Mouse (Mus musculus) R1 (cell line): ENCODE results near the gene Plekhd1.

Source experiments
- DNase-seq: peaks from one replicate; pipeline ENCODE4 v3.0.0-alpha.2; 2018; ENCODE audit warnings: low read depth, low spot score

Plekhd1 gene

GRCm38 (mm10) chr12:80692269-80692972 lies at the start of gene Plekhd1:
Gene Plekhd1, plus strand, starts transcription at chr12:80692591.
- DNase-seq, result peak; percentile 66

DNA sequence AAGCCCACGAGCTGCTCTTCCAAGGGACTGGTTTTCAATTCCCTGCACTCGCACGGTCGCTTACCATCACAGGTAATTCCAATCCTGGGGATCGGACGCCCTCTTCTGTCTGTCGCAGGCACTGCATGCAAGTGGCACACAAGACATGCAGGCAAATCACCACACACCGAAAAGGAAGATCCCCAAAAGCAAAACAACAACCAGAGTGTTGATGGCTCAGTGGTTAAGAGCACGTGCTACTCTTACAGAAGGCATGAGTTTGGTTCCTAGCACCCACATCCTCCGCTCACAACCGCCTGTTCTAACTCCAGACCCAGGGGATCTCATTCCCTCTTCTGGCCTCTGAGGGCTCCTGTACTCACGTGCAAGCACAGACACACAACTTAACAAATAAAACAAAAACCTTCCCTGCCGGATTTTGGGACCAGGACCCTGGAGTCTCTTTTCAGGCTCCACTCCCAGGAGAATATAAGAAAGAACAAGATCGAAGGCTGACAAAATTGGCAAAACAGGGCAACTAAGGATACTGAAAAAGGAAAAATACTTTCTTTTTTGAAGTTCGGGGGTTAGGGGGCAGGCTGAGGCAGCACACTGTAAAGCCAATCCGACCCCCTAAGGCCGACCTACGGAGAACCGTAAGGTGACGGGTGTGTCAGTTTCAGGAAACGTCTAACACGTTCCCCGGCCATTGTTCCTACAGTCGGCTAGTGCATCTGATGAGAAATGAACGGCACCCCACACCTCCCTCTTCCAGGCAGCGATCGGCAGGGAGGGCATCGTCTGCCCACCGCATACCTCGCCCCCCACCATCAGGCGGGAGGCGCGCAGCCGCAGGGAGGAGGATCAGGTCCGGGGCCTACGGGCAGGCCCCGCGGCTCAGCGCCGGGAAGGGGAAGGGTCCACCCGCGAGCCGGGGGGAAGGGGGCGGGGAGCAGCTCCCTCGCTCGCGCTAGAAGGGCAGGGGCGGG lies 49.4 kb upstream of the Plekhd1 start:
- DNase-seq, result peak; percentile 94

DNA sequence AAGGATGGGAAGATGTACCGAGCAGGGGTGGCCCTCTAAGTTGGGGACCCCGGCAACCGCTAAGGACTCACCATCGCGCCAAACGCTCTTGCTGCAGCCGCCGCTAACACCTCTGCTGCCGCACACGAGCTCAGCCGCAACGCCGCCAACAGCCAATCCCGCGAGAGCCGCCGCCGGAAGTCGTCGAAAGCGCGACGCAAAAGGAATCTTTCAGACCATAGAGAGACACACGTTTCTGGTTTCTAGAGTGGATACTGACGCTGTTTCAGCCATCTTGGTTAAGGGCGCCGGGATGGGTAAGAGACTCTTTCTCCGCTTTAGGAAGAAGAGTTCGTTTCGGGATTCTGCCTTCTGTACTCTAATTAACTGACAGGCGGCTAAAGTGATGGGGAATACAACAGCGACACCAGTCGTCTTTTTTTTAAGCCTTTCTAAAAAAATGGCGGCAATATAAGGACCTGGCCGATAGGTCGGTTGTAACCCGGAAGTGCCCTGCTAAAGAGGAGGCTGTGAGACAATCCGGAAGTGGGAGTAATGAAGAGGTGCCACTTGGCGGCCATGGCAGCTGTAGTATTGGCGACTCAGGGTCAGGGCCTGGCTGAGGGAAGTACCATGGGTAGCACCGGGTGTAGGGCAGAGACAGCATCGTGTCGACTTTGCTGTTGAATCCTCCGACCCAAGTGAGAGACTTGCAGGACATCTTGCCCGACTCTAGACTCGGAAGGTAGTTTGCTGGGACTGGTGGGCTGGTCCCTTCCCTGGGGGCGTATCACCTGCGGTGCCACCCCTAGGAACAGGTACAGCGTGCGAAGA lies 48.5 kb upstream of the Plekhd1 start, which contains the start of the genes Slc39a9 and Erh:
Gene Slc39a9 (plus strand): TSS at position 191 of the 813 bp plus-strand sequence.
Gene Erh (minus strand): TSS at position 649 of the 813 bp plus-strand sequence.
- peak; percentile 98 for DNase-seq

DNA sequence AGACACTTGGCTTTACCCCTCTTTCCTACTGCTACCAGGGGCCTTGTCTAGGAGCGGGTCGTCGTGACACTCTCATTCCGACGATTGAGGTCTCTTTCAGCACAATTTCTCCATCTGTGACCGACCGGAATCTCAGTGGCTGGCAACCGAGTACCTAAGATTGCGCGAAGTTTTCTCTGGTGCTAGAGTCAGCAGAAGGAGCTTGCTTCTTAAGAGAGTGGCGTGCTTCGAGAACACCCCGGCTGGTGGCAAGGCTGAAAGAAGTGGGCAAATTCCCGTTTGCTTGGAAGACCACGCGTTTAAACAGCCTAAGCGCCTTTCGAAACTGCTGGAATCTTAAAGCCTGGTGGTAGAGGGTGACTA lies 47.9 kb upstream of the Plekhd1 start:
- DNase-seq, result no peak

DNA sequence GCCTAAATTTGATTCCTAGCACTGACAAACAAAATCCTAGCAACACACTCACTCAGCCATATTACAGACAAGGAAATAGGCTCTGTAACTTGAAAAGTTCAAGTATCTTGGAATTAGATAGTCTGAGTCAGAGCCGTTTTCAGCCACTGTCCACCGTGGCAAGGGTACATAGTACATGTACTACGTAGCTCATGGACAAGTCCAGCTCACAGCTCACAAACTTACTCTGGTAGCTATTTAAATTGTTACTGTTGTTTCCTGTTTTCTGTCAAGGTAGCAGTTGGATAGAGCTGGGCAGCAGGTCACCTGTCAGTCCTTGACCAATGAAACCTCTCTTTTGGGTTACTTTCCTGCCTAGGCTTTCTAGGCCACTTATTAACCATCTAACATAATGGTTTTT lies 46.0 kb upstream of the Plekhd1 start:
- DNase-seq, result no peak

DNA sequence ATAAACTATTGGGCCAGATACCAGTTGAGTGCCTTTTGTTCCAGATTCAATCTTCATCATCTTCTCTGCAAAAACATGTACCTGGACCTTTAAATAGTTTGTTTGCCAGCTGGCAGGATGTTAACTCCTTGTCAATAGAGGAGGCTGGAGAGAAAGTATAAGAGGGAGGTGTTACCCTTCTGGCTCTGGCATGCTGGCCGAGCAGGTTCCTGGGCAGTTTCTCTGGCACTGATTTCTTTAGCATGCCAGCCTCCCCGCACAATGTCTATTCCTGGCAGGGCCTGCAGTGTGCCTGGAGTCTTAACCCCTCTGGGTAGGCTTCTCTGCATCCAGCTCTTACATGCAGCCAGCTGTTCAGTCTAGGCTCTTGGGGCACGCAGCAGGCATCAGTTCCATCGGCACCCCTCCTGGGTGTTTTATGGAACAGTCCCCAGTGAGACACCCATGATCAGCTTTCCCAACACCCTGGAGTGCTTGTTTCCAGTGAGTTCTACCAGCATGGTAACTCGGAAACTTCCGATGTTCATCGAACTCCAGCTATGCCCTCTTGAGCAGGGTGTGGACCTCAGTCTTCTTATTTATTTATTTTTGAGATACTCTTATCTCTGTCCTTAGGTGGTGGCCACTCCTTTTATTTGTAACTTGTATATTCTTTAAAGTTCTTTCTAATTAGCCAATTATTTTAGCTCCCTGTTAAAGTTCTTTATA lies 38.3 kb upstream of the Plekhd1 start:
- no peak for DNase-seq

- no peak for DNase-seq
Measured at GRCm38 (mm10) chr12:80654659-80655025, 37.7 kb upstream of the Plekhd1 start.

GRCm38 (mm10) chr12:80658661-80659060 lies 33.7 kb upstream of the Plekhd1 start:
- DNase-seq, result no peak

GRCm38 (mm10) chr12:80662322-80662721 lies 30.1 kb upstream of the Plekhd1 start:
- DNase-seq, result no peak

GRCm38 (mm10) chr12:80663935-80664334 lies 28.5 kb upstream of the Plekhd1 start:
- no peak for DNase-seq

DNA sequence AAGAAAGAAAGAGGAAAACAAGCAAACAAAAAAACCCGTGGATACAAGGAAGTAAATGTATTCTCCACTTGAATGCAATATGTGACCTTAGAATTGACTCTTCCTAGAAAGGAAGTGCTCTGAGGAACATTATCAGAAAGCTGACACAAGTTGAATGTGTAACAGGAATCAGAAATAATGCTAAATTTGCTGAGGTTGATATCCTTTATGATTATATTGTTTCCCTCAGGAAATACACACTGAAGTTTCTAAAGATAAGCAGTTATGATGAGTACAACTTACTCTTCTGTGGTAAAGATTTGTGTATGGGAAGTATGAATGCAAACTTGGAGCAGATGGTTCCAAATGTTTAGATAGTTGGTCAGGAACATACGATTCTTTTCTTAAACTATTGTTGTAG lies 24.0 kb upstream of the Plekhd1 start:
- no peak for DNase-seq

- peak; percentile 64 for DNase-seq
Measured at GRCm38 (mm10) chr12:80673170-80673569, 19.2 kb upstream of the Plekhd1 start.

GRCm38 (mm10) chr12:80681340-80681739 lies 11.1 kb upstream of the Plekhd1 start:
- peak; percentile 46 for DNase-seq

DNA sequence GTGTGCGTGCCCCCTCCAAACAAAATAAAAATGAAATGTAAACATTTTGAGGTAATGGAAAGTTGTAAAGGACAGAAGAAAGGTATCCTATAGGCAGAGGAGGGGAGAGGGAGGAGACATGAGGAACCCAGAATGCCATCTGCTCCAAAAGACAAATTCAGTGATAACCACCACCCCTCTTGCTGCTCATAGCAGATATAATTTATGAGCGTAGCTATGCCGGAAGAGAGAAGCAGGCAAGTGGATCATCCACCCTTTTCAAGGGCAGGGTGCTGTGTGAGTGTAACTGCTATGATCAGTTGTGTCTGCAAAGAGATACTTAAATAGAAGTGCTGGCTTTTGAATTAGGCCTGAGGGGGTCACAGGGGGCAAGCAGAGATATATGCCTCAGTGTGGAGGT lies 8.8 kb upstream of the Plekhd1 start:
- DNase-seq, result no peak

GRCm38 (mm10) chr12:80684316-80684715 lies 8.1 kb upstream of the Plekhd1 start:
- no peak for DNase-seq

- DNase-seq, result no peak
Measured at GRCm38 (mm10) chr12:80687788-80688211, 4.6 kb upstream of the Plekhd1 start.

- DNase-seq, result peak; percentile 27
Measured at GRCm38 (mm10) chr12:80689696-80690095, 2.7 kb upstream of the Plekhd1 start.

GRCm38 (mm10) chr12:80691671-80692091 lies 710 bp upstream of the Plekhd1 start:
- no peak for DNase-seq

DNA sequence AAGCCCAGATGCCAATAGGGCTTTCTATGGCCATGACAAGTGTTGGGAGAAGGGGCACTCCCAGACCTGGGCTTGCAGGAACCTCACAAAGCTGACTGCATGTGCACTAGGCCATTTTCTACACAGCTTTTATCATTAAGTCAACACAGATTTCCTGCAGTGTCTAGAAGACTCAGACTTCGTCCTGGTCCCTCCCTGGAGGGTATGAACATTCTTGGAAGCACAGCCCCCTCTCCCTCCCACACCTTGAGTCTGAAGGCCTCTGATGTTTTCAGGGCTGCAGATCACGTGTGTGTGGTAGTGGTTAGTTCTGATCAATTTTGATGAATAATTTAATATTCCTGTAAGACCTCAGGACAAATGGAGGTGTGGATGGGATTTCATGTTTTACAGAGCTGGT lies 1.3 kb downstream of the Plekhd1 start:
- DNase-seq, result no peak

- DNase-seq, result no peak
Measured at GRCm38 (mm10) chr12:80695004-80695403, 2.6 kb downstream of the Plekhd1 start.

DNA sequence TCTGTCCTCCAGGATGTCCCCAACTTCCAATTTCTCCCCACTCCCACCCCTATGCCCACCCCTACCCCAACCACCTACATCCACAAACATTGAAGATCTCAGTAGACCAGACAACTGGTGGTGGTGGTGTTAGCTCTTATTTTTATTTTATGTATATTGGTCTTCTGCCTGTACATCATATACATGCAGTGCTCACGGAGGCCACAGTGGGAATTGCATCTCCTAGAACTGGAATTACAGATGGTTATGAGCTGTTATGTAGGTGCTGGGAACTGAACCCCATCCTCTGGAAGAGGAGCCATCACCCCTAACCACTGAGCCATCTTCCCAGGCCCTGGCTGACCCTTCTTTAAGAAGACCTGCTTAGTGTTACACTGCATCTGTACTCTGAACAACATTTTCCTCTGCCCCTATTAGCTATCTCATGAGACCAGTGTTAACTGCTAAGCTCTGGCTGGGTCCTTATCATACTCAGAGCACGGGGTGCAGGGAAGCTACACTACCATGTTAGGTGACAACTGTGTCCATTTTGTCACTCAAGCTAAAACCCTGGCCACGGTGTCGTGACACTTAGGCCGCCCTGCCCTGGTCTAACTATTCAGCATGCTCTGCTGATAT lies 6.2 kb downstream of the Plekhd1 start:
- no peak for DNase-seq
